Mouse (Mus musculus): ENCODE data around the gene Mmp7. TPM values are rescaled to one million over a fixed set of nuclear protein-coding genes. Genes with fewer than 3 reads are reported as not detected.
A peak's percentile ranks its signal among the peaks of the same experiment; 100 is the strongest.

Mmp7 gene
- polyA plus RNA-seq, 1 experiment = not detected

DNA sequence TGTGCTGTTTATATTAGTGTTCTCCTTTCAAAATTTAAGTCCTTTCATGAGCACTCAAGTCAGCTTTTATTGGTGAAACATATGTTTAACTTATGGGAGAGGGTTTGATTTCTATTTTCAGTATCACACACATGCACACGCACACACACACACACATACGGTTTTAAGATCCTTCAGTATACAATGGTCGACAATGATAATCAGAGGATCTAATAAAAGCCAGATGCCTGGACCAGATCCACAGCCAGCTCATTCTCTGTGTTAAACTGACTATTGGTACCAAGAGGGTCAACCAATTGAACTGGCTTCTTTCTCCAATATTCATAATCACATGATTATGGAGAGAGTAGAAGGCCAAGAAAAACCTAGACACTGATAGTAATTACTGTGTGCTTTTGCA lies 3.8 kb downstream of the Mmp7 start:
- no peaks in the 10 kb centered on the region for H3K27me3 ChIP-seq (replicated peaks; ENCODE audit: control insufficient read depth, insufficient read depth, low read length)
- H3K36me3 ChIP-seq (ENCODE audit: control insufficient read depth, insufficient read depth, low read length) = no peaks in the 10 kb centered on the region
- H3K4me1 ChIP-seq (ENCODE audit: control insufficient read depth, insufficient read depth, low read length) = no peaks in the 10 kb centered on the region
- TF ChIP-seq CTCF (conservative IDR thresholded peaks at IDR 0.05; ENCODE audit: insufficient read depth, insufficient read length, low read depth, low read length) (no peak), POLR2A (IDR thresholded peaks at IDR 0.05; ENCODE audit: low read depth, low read length) (no peak)
- 96% methylated on average over 3 of the region's 3 CpGs for WGBS
- no peak for DNase-seq
- no peak overlapping the region for H3K4me3 ChIP-seq (ENCODE audit: insufficient read depth, low read depth, low read length)
- H3K27ac ChIP-seq (ENCODE audit: insufficient read depth, low read depth, low read length) = no peak overlapping the region

DNA sequence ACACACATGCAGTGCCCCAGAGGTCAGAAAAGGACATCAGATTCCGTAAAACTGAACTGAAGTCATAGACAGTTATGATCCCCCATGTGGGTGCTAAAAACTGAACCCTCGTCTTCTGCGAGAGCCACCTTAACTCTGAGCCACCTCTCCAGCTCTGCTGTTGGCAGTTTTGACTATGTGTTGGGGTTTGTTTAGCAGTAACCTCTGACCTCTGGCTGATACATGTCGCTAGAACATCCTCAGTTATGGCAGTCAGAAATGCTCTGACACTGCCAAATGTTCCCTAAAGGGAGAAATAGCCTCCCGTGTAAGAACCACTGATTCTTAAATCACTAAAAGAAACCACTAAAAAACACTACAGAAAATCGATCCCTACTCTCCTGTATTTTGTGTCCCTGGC lies 16.8 kb downstream of the Mmp7 start:
- no peak for DNase-seq
- Histone ChIP-seq H3K27me3 (replicated peaks; ENCODE audit: control insufficient read depth, insufficient read depth, low read length) (no peaks in the 10 kb centered on the region), H3K36me3 (ENCODE audit: control insufficient read depth, insufficient read depth, low read length) (no peaks in the 10 kb centered on the region), H3K4me1 (ENCODE audit: control insufficient read depth, insufficient read depth, low read length) (no peaks in the 10 kb centered on the region), H3K4me3 (ENCODE audit: insufficient read depth, low read depth, low read length) (no peak overlapping the region), H3K27ac (ENCODE audit: insufficient read depth, low read depth, low read length) (no peak overlapping the region)
- WGBS = 67% methylated on average over 6 of the region's 6 CpGs
- TF ChIP-seq CTCF (conservative IDR thresholded peaks at IDR 0.05; ENCODE audit: insufficient read depth, insufficient read length, low read depth, low read length) (no peak), POLR2A (IDR thresholded peaks at IDR 0.05; ENCODE audit: low read depth, low read length) (no peak)

DNA sequence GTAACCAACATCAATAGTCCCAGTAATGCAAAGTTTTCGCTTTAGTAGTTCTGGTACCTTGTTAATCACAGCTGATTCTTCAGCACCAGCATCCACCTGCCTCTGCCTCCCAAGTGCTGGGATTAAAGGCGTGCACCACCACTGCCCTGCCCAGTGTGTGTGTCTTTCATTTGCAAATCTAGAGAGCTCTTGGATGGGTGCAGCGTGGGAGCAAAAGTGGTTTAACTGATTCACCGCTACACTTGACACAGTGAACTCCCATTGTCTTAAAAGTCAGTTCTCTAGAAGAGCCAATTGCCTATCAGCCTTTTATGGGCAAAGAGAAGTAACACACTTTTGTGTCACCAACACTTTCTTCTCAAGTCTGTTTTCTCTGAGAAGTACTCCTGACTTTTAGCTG lies 19.3 kb downstream of the Mmp7 start:
- WGBS = 88% methylated on average over 4 of the region's 4 CpGs
- H3K36me3 ChIP-seq (ENCODE audit: control insufficient read depth, insufficient read depth, low read length) = no peaks in the 10 kb centered on the region
- H3K27me3 ChIP-seq (replicated peaks; ENCODE audit: control insufficient read depth, insufficient read depth, low read length) = no peaks in the 10 kb centered on the region
- no peak overlapping the region for H3K27ac ChIP-seq (ENCODE audit: insufficient read depth, low read depth, low read length)
- no peak for DNase-seq
- no peaks in the 10 kb centered on the region for H3K4me1 ChIP-seq (ENCODE audit: control insufficient read depth, insufficient read depth, low read length)
- no peak overlapping the region for H3K4me3 ChIP-seq (ENCODE audit: insufficient read depth, low read depth, low read length)
- TF ChIP-seq POLR2A (IDR thresholded peaks at IDR 0.05; ENCODE audit: low read depth, low read length) (no peak), CTCF (conservative IDR thresholded peaks at IDR 0.05; ENCODE audit: insufficient read depth, insufficient read length, low read depth, low read length) (no peak)

DNA sequence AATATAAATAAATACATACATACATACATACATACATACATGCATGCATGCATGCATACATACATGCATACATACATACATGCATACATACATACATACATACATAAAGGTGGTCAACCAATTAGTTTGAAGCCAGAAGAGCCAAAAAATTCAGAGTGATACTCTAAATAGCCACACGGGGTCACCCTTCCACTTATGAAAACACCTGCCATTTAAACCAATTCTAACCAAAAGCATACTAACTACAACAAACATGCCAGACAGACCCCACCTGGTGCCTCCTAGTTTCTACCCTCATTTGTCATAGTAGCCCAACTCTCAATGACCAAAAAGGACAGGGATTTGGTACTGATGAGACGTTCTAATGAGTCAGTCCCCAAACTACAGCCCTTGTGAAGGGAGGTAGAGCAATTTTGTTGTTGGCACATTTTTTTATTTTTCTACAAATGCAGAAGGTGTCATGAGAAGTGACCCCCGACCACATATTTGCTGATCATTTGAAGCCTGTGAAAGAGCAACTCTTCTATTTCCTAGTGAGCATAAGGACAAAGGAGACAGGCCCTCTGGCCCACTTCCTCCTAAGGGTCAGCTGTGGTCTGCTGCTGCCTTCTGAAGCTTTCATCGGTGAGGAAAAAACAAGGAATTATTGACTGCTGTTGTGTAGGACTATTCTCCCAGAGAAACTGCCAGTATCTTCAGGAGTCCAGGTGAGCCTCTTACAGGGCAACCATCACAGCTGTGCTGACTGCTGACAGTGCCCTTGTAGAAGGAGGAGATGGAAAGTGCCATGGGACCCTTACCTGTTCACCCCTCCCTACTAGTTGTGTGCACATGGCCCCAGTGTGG lies 22.4 kb downstream of the Mmp7 start:
- Histone ChIP-seq H3K36me3 (ENCODE audit: control insufficient read depth, insufficient read depth, low read length) (no peaks in the 10 kb centered on the region), H3K27ac (ENCODE audit: insufficient read depth, low read depth, low read length) (no peak overlapping the region), H3K27me3 (replicated peaks; ENCODE audit: control insufficient read depth, insufficient read depth, low read length) (no peaks in the 10 kb centered on the region), H3K4me1 (ENCODE audit: control insufficient read depth, insufficient read depth, low read length) (no peaks in the 10 kb centered on the region), H3K4me3 (ENCODE audit: insufficient read depth, low read depth, low read length) (no peak overlapping the region)
- DNase-seq = peak; percentile 58
- 35% methylated on average over 4 of the region's 4 CpGs for WGBS
- TF ChIP-seq POLR2A (IDR thresholded peaks at IDR 0.05; ENCODE audit: low read depth, low read length) (no peak), CTCF (conservative IDR thresholded peaks at IDR 0.05; ENCODE audit: insufficient read depth, insufficient read length, low read depth, low read length) (0 out of 2 replicates have a peak, but pooled peaks have one; percentile 15)

DNA sequence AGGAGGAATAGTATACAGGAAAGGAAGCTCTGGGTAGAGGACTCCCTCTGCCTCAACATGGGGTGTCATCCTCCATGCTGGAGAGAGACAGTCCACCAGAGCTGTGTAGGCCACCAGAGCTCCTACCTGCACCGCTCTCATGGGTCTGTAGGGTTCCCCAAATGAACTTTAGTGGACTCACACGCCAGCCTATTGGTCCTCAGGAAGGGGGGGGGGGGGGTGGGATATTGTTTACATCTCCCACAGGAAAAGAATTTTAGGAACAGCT lies 23.0 kb downstream of the Mmp7 start:
- WGBS = 69% methylated on average over 2 of the region's 2 CpGs

DNA sequence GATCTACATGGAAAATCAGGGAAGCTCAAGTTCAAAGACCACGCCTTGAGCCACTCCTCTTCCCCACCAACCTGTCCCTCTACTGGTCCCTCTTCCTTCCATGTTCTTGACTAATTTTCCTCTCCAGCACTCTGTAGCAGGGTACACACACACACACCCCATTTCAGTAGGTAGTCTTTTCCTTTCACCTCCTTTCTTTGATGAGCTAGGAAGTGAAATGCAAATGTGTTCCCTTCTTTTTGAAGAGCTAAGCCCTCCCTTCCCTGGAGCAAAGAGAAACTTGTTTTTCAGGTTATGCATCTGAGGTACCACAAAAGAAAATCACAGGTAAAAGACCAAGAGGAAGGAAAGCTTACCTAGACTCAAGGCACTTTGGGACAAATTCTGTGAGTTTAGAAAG lies 29.7 kb downstream of the Mmp7 start:
- Histone ChIP-seq H3K27ac (ENCODE audit: insufficient read depth, low read depth, low read length) (no peak overlapping the region), H3K4me1 (ENCODE audit: control insufficient read depth, insufficient read depth, low read length) (no peaks in the 10 kb centered on the region), H3K4me3 (ENCODE audit: insufficient read depth, low read depth, low read length) (no peak overlapping the region), H3K27me3 (replicated peaks; ENCODE audit: control insufficient read depth, insufficient read depth, low read length) (no peaks in the 10 kb centered on the region), H3K36me3 (ENCODE audit: control insufficient read depth, insufficient read depth, low read length) (no peaks in the 10 kb centered on the region)
- peak; percentile 5 for DNase-seq
- TF ChIP-seq CTCF (conservative IDR thresholded peaks at IDR 0.05; ENCODE audit: insufficient read depth, insufficient read length, low read depth, low read length) (no peak), POLR2A (IDR thresholded peaks at IDR 0.05; ENCODE audit: low read depth, low read length) (no peak)
- 96% methylated on average over 1 of the region's 1 CpGs for WGBS

More for the DNA sequence above, 23.0 kb downstream of the Mmp7 start:
- no peaks in the 10 kb centered on the region for H3K4me1 ChIP-seq (ENCODE audit: control insufficient read depth, insufficient read depth, low read length)
- H3K36me3 ChIP-seq (ENCODE audit: control insufficient read depth, insufficient read depth, low read length) = no peaks in the 10 kb centered on the region
- no peak overlapping the region for H3K4me3 ChIP-seq (ENCODE audit: insufficient read depth, low read depth, low read length)
- no peak for TF ChIP-seq POLR2A (IDR thresholded peaks at IDR 0.05; ENCODE audit: low read depth, low read length)
- H3K27ac ChIP-seq (ENCODE audit: insufficient read depth, low read depth, low read length) = no peak overlapping the region
- DNase-seq = no peak
- H3K27me3 ChIP-seq (replicated peaks; ENCODE audit: control insufficient read depth, insufficient read depth, low read length) = no peaks in the 10 kb centered on the region

DNA sequence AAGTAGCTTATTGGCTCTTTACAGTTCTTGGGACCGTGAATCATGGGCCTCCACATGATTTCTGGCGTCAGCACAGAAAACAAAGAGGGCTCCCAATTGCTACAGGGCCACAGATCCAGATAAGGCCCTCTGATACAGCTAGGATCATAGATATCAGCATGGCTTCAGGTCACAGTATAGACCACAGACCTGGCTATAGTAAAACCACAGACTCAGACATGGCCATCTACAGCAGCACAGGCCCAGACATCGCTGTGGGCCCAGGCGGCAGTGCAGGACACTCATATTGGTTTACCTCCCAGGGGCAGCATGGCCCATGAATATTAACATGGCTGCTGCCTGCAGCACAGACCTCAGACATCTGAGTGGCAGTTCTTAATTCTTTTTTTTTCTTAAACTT lies 37.1 kb downstream of the Mmp7 start:
- TF ChIP-seq POLR2A (IDR thresholded peaks at IDR 0.05; ENCODE audit: low read depth, low read length) (no peak), CTCF (conservative IDR thresholded peaks at IDR 0.05; ENCODE audit: insufficient read depth, insufficient read length, low read depth, low read length) (no peak)
- no peak for DNase-seq
- Histone ChIP-seq H3K4me3 (ENCODE audit: insufficient read depth, low read depth, low read length) (no peak overlapping the region), H3K27me3 (replicated peaks; ENCODE audit: control insufficient read depth, insufficient read depth, low read length) (no peaks in the 10 kb centered on the region), H3K36me3 (ENCODE audit: control insufficient read depth, insufficient read depth, low read length) (no peaks in the 10 kb centered on the region), H3K4me1 (ENCODE audit: control insufficient read depth, insufficient read depth, low read length) (no peaks in the 10 kb centered on the region), H3K27ac (ENCODE audit: insufficient read depth, low read depth, low read length) (no peak overlapping the region)
- 88% methylated on average over 4 of the region's 4 CpGs for WGBS

All from kidney, adult 2 months (tissue).